ENCODE assay signal across 8 mouse cellular contexts in the genomic region with DNA sequence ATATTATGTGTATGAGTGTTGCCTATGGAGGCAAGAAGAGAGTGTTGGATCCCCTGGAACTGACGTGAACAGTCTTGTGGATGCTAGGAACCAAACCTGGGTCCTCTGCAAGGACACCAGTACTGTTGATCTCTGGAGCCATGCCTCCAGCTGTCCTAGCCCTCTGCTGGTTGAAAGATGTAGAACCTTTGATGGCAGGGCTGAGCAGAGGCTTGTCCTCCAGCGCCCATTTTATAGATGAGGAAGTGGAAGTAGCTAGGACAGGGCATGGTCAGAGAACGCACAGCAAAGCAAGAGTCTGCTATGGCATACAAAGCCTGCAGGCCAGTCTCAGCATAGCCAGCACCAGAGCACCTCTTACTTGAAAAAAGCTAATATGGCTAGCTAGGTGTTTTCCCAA. TPM values are rescaled to one million over a fixed set of nuclear protein-coding genes. Genes with fewer than 3 reads are reported as not detected.
DNase-seq lines count a peak whose midpoint lies in the region; ATAC-seq and TF ChIP-seq lines count a peak whose summit lies in the region.

No protein-coding gene starts in this region.

- ATAC-seq in hindbrain, embryonic 11.5 days (ENCODE audit: low FRiP score) = no peak
- ATAC-seq in hindbrain, embryonic 12.5 days (ENCODE audit: low FRiP score) = no peak
- ATAC-seq in heart, embryonic 13.5 days (ENCODE audit: extremely low read depth, insufficient number of reproducible peaks, low FRiP score, low TSS enrichment) = no peak
- ATAC-seq in megakaryocyte-erythroid progenitor cell, adult 5-6 weeks (replicated peaks; ENCODE audit: low FRiP score, low TSS enrichment, poor library complexity, severe bottlenecking) = peak; percentile 58

- no peak overlapping the region for H3K4me3 ChIP-seq in hindbrain, embryonic 11.5 days (ENCODE audit: low read depth, low read length)
- no peak overlapping the region for H3K4me3 ChIP-seq in hindbrain, embryonic 12.5 days
- no peak overlapping the region for H3K4me3 ChIP-seq in ES-E14 (ENCODE audit: insufficient read depth in 1 of 2, low read depth in 1 of 2, low read length in 2 of 2, poor library complexity in 1 of 2, severe bottlenecking in 1 of 2)
- no peak overlapping the region for H3K4me3 ChIP-seq in heart, embryonic 13.5 days

- no peaks in the 10 kb centered on the region for H3K9me3 ChIP-seq in hindbrain, embryonic 11.5 days (ENCODE audit: control insufficient read depth, low read length)
- no peaks in the 10 kb centered on the region for H3K9me3 ChIP-seq in hindbrain, embryonic 12.5 days (replicated peaks)
- H3K9me3 ChIP-seq in ES-E14 (ENCODE audit: control insufficient read depth, insufficient read depth, low read depth, low read length) = no peaks in the 10 kb centered on the region
- H3K9me3 ChIP-seq in heart, embryonic 13.5 days = no peaks in the 10 kb centered on the region

- peak; percentile 20 for DNase-seq in hindbrain, embryonic 11.5 days (ENCODE audit: low spot score)
- DNase-seq in ES-E14 (ENCODE audit: low read depth, low spot score) = no peak
- DNase-seq in right cerebral cortex, adult 18-20 months = no peak
- DNase-seq in testis, postnatal 14 days (ENCODE audit: low spot score) = no peak
- DNase-seq in kidney, adult 11 months = no peak

- no peaks in the 10 kb centered on the region for H3K27me3 ChIP-seq in hindbrain, embryonic 11.5 days (ENCODE audit: control insufficient read depth, insufficient read depth, low read length)
- no peaks in the 10 kb centered on the region for H3K27me3 ChIP-seq in hindbrain, embryonic 12.5 days
- no peaks in the 10 kb centered on the region for H3K27me3 ChIP-seq in heart, embryonic 13.5 days (replicated peaks)

- no peaks in the 10 kb centered on the region for H3K4me1 ChIP-seq in hindbrain, embryonic 11.5 days (replicated peaks; ENCODE audit: control insufficient read depth, insufficient read depth, low read length)
- peaks cover 3% of the 10 kb centered on the region; the same call in 1 of the 2 replicates for H3K4me1 ChIP-seq in hindbrain, embryonic 12.5 days
- peaks cover 8 to 41% of the 10 kb centered on the region in 2 experiments; a peak in 3 of 4 replicates for H3K4me1 ChIP-seq in ES-E14 (ENCODE audit: control insufficient read depth in 2 of 2, insufficient read depth in 2 of 2, low read length in 2 of 2, poor library complexity in 1 of 2)
- H3K4me1 ChIP-seq in heart, embryonic 13.5 days = peaks cover 69% of the 10 kb centered on the region

- H3K27ac ChIP-seq in hindbrain, embryonic 11.5 days (ENCODE audit: low read depth, low read length) = no peak overlapping the region
- H3K27ac ChIP-seq in hindbrain, embryonic 12.5 days = no peak overlapping the region
- H3K27ac ChIP-seq in ES-E14 (ENCODE audit: insufficient read depth, low read depth, low read length, poor library complexity, severe bottlenecking) = peak overlapping the region; percentile 73; the same call in 1 of the 2 replicates
- H3K27ac ChIP-seq in heart, embryonic 13.5 days (replicated peaks) = peak overlapping the region; percentile 96; the same call in 1 of the 2 replicates

- H3K36me3 ChIP-seq in hindbrain, embryonic 11.5 days (ENCODE audit: control insufficient read depth, insufficient read depth, low read length) = peaks cover 2% of the 10 kb centered on the region; the same call in 1 of the 2 replicates
- H3K36me3 ChIP-seq in hindbrain, embryonic 12.5 days = peaks cover 33% of the 10 kb centered on the region
- peaks cover 28% of the 10 kb centered on the region; the same call in 1 of the 2 replicates for H3K36me3 ChIP-seq in ES-E14 (ENCODE audit: control insufficient read depth, insufficient read depth, low read length, poor library complexity, severe bottlenecking)
- H3K36me3 ChIP-seq in heart, embryonic 13.5 days = peaks cover 46% of the 10 kb centered on the region

- WGBS in hindbrain, embryonic 11.5 days = 70% methylated on average over 3 of the region's 3 CpGs
- whole genome bisulfite sequencing in hindbrain, embryonic 12.5 days = 72% methylated on average over 3 of the region's 3 CpGs
- WGBS in heart, embryonic 13.5 days = 75% methylated on average over 3 of the region's 3 CpGs

- in situ Hi-C loops in ES-E14 (cut with MboI; ENCODE audit: low sequenced_read_pairs in 2 of 2, unreplicated experiment in 2 of 2) = no loop called here

- no peak overlapping the region for H3K9ac ChIP-seq in hindbrain, embryonic 11.5 days (ENCODE audit: low read depth, low read length)
- no peak overlapping the region for H3K9ac ChIP-seq in hindbrain, embryonic 12.5 days
- no peak overlapping the region for H3K9ac ChIP-seq in ES-E14 (ENCODE audit: insufficient read depth, low read depth, low read length, poor library complexity, severe bottlenecking)
- H3K9ac ChIP-seq in heart, embryonic 13.5 days = no peak overlapping the region

- no peak overlapping the region for H3K4me2 ChIP-seq in hindbrain, embryonic 11.5 days (replicated peaks; ENCODE audit: low read depth, low read length)
- H3K4me2 ChIP-seq in hindbrain, embryonic 12.5 days (replicated peaks) = no peak overlapping the region
- no peak overlapping the region for H3K4me2 ChIP-seq in heart, embryonic 13.5 days

TF ChIP-seq in ES-E14, 5 proteins besides CTCF, POLR2A, EP300 and RAD21:
- TF ChIP-seq ZNF384 (IDR thresholded peaks at IDR 0.05; ENCODE audit: low read depth, low read length) (no peak), CHD2 (IDR thresholded peaks at IDR 0.05; ENCODE audit: low read depth, low read length) (no peak), HCFC1 (IDR thresholded peaks at IDR 0.05; ENCODE audit: borderline replicate concordance, insufficient read depth, low read length) (no peak)

RNA-seq across cellular contexts. Expression of a gene that starts 33.9 kb away (rescaled TPM):
- polyA plus RNA-seq in hindbrain, embryonic 11.5 days (2014; fragmentation: Nextera tagmentation; extraction: Ambion mirVana) = 8.1 and 8.4 TPM in 2 replicates
- polyA plus RNA-seq in hindbrain, embryonic 12.5 days (2016; fragmentation: Nextera tagmentation; extraction: Ambion mirVana) = 10.8 and 11.1 TPM in 2 replicates
- total RNA-seq in ES-E14 (2012; rRNA removed) = 21.1 and 21.2 TPM in 2 replicates
- 9.1 and 9.7 TPM in 2 replicates for polyA plus RNA-seq in heart, embryonic 13.5 days (2015; fragmentation: Nextera tagmentation; extraction: Ambion mirVana)
- 14.4 and 15.5 TPM in 2 replicates for total RNA-seq in megakaryocyte-erythroid progenitor cell, adult 5-6 weeks (2014; fragmentation: Nextera tagmentation)
- 10.4 and 11.3 TPM in 2 replicates for total RNA-seq in megakaryocyte-erythroid progenitor cell, adult 5-6 weeks (2017)

RNA-seq across cellular contexts. Expression of a gene that starts 35.9 kb away (rescaled TPM):
- polyA plus RNA-seq in hindbrain, embryonic 11.5 days (2014; fragmentation: Nextera tagmentation; extraction: Ambion mirVana) = 7.4 and 10.7 TPM in 2 replicates
- 13.3 and 15.6 TPM in 2 replicates for polyA plus RNA-seq in hindbrain, embryonic 12.5 days (2016; fragmentation: Nextera tagmentation; extraction: Ambion mirVana)
- 20.5 and 23.9 TPM in 2 replicates for total RNA-seq in ES-E14 (2012; rRNA removed)
- 6.2 and 7.5 TPM in 2 replicates for polyA plus RNA-seq in heart, embryonic 13.5 days (2015; fragmentation: Nextera tagmentation; extraction: Ambion mirVana)
- 11.4 and 16.2 TPM in 2 replicates for total RNA-seq in megakaryocyte-erythroid progenitor cell, adult 5-6 weeks (2014; fragmentation: Nextera tagmentation)
- total RNA-seq in megakaryocyte-erythroid progenitor cell, adult 5-6 weeks (2017) = 7.5 and 11.7 TPM in 2 replicates

RNA-seq across cellular contexts. Expression of a gene that starts 36.1 kb away (rescaled TPM):
- 220 and 231 TPM in 2 replicates for polyA plus RNA-seq in hindbrain, embryonic 11.5 days (2014; fragmentation: Nextera tagmentation; extraction: Ambion mirVana)
- polyA plus RNA-seq in hindbrain, embryonic 12.5 days (2016; fragmentation: Nextera tagmentation; extraction: Ambion mirVana) = 207 and 212 TPM in 2 replicates
- 101 and 135 TPM in 2 replicates for total RNA-seq in ES-E14 (2012; rRNA removed)
- polyA plus RNA-seq in heart, embryonic 13.5 days (2015; fragmentation: Nextera tagmentation; extraction: Ambion mirVana) = 214 and 236 TPM in 2 replicates
- total RNA-seq in megakaryocyte-erythroid progenitor cell, adult 5-6 weeks (2014; fragmentation: Nextera tagmentation) = 86.2 and 88.4 TPM in 2 replicates
- 45.5 and 93.0 TPM in 2 replicates for total RNA-seq in megakaryocyte-erythroid progenitor cell, adult 5-6 weeks (2017)

RNA-seq across cellular contexts. Expression of a gene that starts 53.6 kb away (rescaled TPM):
- 63.5 and 68.1 TPM in 2 replicates for polyA plus RNA-seq in hindbrain, embryonic 11.5 days (2014; fragmentation: Nextera tagmentation; extraction: Ambion mirVana)
- 52.0 and 52.2 TPM in 2 replicates for polyA plus RNA-seq in hindbrain, embryonic 12.5 days (2016; fragmentation: Nextera tagmentation; extraction: Ambion mirVana)
- 101 and 105 TPM in 2 replicates for total RNA-seq in ES-E14 (2012; rRNA removed)
- polyA plus RNA-seq in heart, embryonic 13.5 days (2015; fragmentation: Nextera tagmentation; extraction: Ambion mirVana) = 54.4 and 59.9 TPM in 2 replicates
- total RNA-seq in megakaryocyte-erythroid progenitor cell, adult 5-6 weeks (2014; fragmentation: Nextera tagmentation) = 61.2 and 93.3 TPM in 2 replicates
- total RNA-seq in megakaryocyte-erythroid progenitor cell, adult 5-6 weeks (2017) = 61.5 and 75.8 TPM in 2 replicates

RNA-seq across cellular contexts. Expression of a gene that starts 53.8 kb away (rescaled TPM):
- 4.4 and 5.6 TPM in 2 replicates for polyA plus RNA-seq in hindbrain, embryonic 11.5 days (2014; fragmentation: Nextera tagmentation; extraction: Ambion mirVana)
- polyA plus RNA-seq in hindbrain, embryonic 12.5 days (2016; fragmentation: Nextera tagmentation; extraction: Ambion mirVana) = 7.5 and 7.7 TPM in 2 replicates
- 15.4 and 23.7 TPM in 2 replicates for total RNA-seq in ES-E14 (2012; rRNA removed)
- polyA plus RNA-seq in heart, embryonic 13.5 days (2015; fragmentation: Nextera tagmentation; extraction: Ambion mirVana) = 2.5 and 2.8 TPM in 2 replicates
- total RNA-seq in megakaryocyte-erythroid progenitor cell, adult 5-6 weeks (2014; fragmentation: Nextera tagmentation) = 7.6 and 10.4 TPM in 2 replicates
- total RNA-seq in megakaryocyte-erythroid progenitor cell, adult 5-6 weeks (2017) = 2.5 and 4.2 TPM in 2 replicates

Comparison
In these comparisons a context has a peak if more than half of its experiments do, and no peak if none do; other contexts are left out.
1. H3K27ac ChIP-seq: peak in ES-E14 (single experiment) and heart, embryonic 13.5 days (single experiment); none in hindbrain, embryonic 11.5 days (single experiment) and hindbrain, embryonic 12.5 days (single experiment).